Mouse (Mus musculus) forebrain, postnatal 0 days (tissue): ENCODE measurements at regions not wholly inside any gene's neighbourhood (a gene's known extent, or its start where the extent isn't known, plus 50 kb on each side); places are given as distances from the start of the nearest gene placed in this dataset.
"Not testable (repeated sequence)": the region's sequence is repeated elsewhere in the genome, so short reads cannot be mapped to it uniquely, and the experiment has no call there.

ENCODE experiments used
- ATAC-seq: fragments of 200-750 bp; cut with Nextera tagmentation; 2 replicates; pipeline ENCODE4 v1.8.0; 2017; ENCODE audit warnings: mild to moderate bottlenecking, moderate library complexity
- DNase-seq: peaks from one replicate; pipeline ENCODE4 v3.0.0-alpha.2; 2015
- H3K27ac ChIP-seq: fragments of 300-500 bp; sonication (generic); 2 replicates; pipeline ENCODE4 v1.5.1; 2014; ENCODE audit warnings: low read depth, mild to moderate bottlenecking, antibody characterized with exemption, low read length, moderate library complexity, mixed read lengths
- H3K27me3 ChIP-seq: fragments of 300-500 bp; sonication (generic); 2 replicates; pipeline ENCODE4 v1.6.1; 2014; ENCODE audit warnings: mild to moderate bottlenecking, low read length, mixed read lengths; ENCODE audit not compliant: insufficient read depth
- H3K36me3 ChIP-seq: fragments of 300-500 bp; sonication (generic); 2 replicates; pipeline ENCODE4 v1.6.1; 2014; ENCODE audit warnings: mild to moderate bottlenecking, moderate library complexity; ENCODE audit not compliant: insufficient read depth
- H3K4me1 ChIP-seq: fragments of 300-500 bp; sonication (generic); 2 replicates; pipeline ENCODE4 v1.6.1; 2014; ENCODE audit warnings: antibody characterized with exemption; ENCODE audit not compliant: insufficient read depth
- H3K4me2 ChIP-seq: fragments of 300-500 bp; sonication (generic); 2 replicates; pipeline ENCODE4 v1.6.1; 2014; ENCODE audit warnings: low read depth, mild to moderate bottlenecking, moderate library complexity
- H3K4me3 ChIP-seq: fragments of 300-500 bp; sonication (generic); 2 replicates; pipeline ENCODE4 v1.5.1; 2014; ENCODE audit warnings: low read depth, low read length, mixed read lengths
- H3K9ac ChIP-seq: fragments of 300-500 bp; sonication (generic); 2 replicates; pipeline ENCODE4 v1.6.1; 2014; ENCODE audit warnings: mild to moderate bottlenecking
- H3K9me3 ChIP-seq: fragments of 300-500 bp; sonication (generic); 2 replicates; pipeline ENCODE4 v1.6.1; 2016; ENCODE audit warnings: low read length
- CTCF ChIP-seq: sonication (generic); IDR thresholded peaks from 2 replicates; pipeline ENCODE4 v1.5.1; 2016; ENCODE audit warnings: antibody characterized with exemption, control low read depth, low read depth
- WGBS: fragments of 180-500 bp; shearing (Covaris S2); extraction: QIAGEN DNeasy Blood & Tissue Kit; methylation state at CpG from one replicate; pipeline ENCODE4 v1.1.7; 2014; 5-methylcytosine and 5-hydroxymethylcytosine counted together

DNA sequence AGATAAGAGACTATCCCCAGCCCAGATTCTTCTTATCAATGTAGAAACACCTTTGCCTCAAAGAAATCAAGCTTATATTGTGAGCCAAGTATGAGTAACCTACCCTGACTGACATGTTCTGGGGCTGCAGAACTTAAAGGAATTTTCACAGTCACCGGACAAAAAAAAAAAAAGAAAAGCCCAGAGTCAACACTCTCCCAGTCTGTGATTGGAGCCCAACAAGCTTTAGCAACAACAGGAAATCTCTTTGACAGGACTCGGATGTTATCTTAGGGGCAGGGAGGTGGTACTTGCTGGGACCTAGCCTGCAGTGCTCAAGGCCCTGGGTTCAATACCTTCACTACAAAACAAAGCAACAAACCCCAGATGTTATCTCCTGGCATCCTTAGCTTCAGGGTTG is 114.2 kb downstream of the Nectin1 start:
- Histone ChIP-seq H3K4me3 (no peak overlapping the region), H3K9ac (no peak overlapping the region), H3K36me3 (no peaks in the 10 kb centered on the region), H3K27ac (no peak overlapping the region), H3K4me2 (no peak overlapping the region), H3K27me3 (no peaks in the 10 kb centered on the region), H3K4me1 (no peaks in the 10 kb centered on the region), H3K9me3 (no peaks in the 10 kb centered on the region)
- 59% methylated on average over 2 of the region's 2 CpGs for WGBS
- no peak for DNase-seq
- ATAC-seq = no peak
- TF ChIP-seq CTCF = no peak

DNA sequence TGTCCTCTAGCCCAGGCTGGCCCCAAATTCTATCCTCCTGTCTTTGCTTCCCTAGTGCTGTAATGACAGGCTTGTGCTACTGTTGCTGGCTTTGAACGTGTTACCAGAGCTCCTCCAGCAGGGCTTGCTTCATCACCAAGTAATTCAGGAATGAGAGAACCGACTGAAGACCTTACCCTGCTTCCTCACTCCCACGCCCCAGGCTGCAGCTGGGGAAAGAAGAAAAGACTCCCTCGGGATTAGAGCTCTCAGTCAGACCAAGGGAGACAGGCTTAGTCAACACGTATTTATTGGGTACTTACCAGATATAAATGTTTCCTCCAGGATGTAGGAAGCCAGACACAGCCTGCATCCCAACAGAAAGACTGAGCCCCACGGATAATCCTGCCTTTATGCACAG is 115.0 kb downstream of the Nectin1 start:
- ATAC-seq (no peak), DNase-seq (no peak)
- WGBS = 37% methylated on average over 6 of the region's 6 CpGs
- H3K36me3 ChIP-seq = no peaks in the 10 kb centered on the region
- TF ChIP-seq CTCF = no peak
- H3K4me2 ChIP-seq = no peak overlapping the region
- H3K9me3 ChIP-seq = no peaks in the 10 kb centered on the region
- no peak overlapping the region for H3K4me3 ChIP-seq
- no peaks in the 10 kb centered on the region for H3K27me3 ChIP-seq
- no peak overlapping the region for H3K9ac ChIP-seq
- H3K27ac ChIP-seq = no peak overlapping the region
- H3K4me1 ChIP-seq = peaks cover 4% of the 10 kb centered on the region; the same call in 1 of the 2 replicates

DNA sequence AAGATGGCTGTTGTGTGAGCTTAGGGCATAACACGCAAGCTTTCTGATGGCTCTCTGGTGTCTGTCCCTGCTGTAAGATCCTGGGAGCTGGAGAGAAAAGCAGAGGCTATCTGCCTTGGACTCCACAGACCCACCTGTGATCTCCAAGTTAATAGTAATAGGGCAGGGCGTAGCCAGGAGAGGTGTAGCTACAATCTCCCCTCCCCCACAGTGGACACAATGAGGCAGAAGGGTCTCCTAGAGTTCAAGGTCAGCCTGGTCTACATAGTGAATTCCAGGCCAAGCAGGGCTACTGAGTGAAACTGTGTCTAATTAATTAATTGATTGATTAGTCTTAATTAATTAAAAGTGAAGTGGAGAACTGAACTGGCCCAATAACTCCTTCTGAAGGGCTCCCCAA is 116.5 kb downstream of the Nectin1 start:
- 95% methylated on average over 2 of the region's 2 CpGs for WGBS
- H3K9ac ChIP-seq = no peak overlapping the region
- H3K4me1 ChIP-seq = peaks cover 13% of the 10 kb centered on the region; the same call in 1 of the 2 replicates
- no peaks in the 10 kb centered on the region for H3K9me3 ChIP-seq
- no peaks in the 10 kb centered on the region for H3K36me3 ChIP-seq
- no peak for DNase-seq
- no peaks in the 10 kb centered on the region for H3K27me3 ChIP-seq
- no peak overlapping the region for H3K4me3 ChIP-seq
- H3K4me2 ChIP-seq = no peak overlapping the region
- no peak for TF ChIP-seq CTCF
- no peak for ATAC-seq
- H3K27ac ChIP-seq = no peak overlapping the region

DNA sequence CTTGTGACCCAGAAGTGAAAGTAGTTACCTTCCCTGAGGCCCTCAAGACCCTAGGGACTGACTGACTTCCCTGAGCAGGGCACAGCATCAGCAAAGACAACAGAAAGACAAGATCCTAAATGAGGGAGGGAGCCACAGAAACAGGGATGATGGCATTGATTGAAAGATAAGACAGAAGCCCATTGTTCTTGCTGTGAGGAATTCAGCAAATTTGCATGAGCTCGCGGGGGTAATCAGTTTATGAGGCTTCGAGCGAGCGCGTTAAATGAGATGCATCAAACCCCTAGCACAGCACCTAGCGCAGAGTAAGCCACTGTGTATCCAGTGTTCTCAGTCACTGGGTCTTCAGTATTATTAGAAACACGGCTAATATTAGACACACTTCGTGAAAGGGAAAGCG is 117.6 kb downstream of the Nectin1 start:
- Histone ChIP-seq H3K4me1 (peaks cover 13% of the 10 kb centered on the region; the same call in 1 of the 2 replicates), H3K36me3 (no peaks in the 10 kb centered on the region), H3K4me2 (no peak overlapping the region), H3K9me3 (no peaks in the 10 kb centered on the region), H3K9ac (no peak overlapping the region), H3K27me3 (no peaks in the 10 kb centered on the region), H3K4me3 (no peak overlapping the region), H3K27ac (peak overlapping the region; percentile 29; the same call in 1 of the 2 replicates)
- DNase-seq (peak; percentile 45), ATAC-seq (peak; percentile 50; the same call in 1 of the 2 replicates)
- 32% methylated on average over 10 of the region's 10 CpGs for WGBS
- TF ChIP-seq CTCF = no peak

DNA sequence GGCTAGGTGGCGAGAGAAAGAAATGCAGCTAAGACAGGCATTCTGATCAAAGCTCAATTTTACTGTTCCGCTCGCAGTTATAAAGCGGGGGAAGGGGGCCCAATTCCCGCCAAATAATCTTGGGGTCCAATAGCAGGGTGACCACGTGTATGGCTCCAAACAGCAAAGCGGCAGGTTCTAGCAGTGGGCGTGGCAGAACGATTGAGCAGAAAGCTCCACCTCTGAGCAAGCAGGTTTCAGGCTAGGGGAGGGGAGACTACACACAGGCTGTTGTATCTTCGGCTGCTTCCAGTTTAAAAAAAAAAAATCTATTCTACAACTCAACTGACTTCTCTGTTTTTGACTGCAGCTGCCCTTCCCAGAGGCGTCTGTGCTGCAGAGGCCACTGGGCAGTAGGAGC is 118.2 kb downstream of the Nectin1 start:
- not testable (repeated sequence) for H3K27ac ChIP-seq, H3K36me3 ChIP-seq, H3K27me3 ChIP-seq, ATAC-seq, H3K9me3 ChIP-seq, H3K4me3 ChIP-seq, DNase-seq, H3K4me2 ChIP-seq, H3K9ac ChIP-seq
- peaks cover 13% of the 10 kb centered on the region; the same call in 1 of the 2 replicates for H3K4me1 ChIP-seq
- 22% methylated on average over 11 of the region's 11 CpGs for WGBS

DNA sequence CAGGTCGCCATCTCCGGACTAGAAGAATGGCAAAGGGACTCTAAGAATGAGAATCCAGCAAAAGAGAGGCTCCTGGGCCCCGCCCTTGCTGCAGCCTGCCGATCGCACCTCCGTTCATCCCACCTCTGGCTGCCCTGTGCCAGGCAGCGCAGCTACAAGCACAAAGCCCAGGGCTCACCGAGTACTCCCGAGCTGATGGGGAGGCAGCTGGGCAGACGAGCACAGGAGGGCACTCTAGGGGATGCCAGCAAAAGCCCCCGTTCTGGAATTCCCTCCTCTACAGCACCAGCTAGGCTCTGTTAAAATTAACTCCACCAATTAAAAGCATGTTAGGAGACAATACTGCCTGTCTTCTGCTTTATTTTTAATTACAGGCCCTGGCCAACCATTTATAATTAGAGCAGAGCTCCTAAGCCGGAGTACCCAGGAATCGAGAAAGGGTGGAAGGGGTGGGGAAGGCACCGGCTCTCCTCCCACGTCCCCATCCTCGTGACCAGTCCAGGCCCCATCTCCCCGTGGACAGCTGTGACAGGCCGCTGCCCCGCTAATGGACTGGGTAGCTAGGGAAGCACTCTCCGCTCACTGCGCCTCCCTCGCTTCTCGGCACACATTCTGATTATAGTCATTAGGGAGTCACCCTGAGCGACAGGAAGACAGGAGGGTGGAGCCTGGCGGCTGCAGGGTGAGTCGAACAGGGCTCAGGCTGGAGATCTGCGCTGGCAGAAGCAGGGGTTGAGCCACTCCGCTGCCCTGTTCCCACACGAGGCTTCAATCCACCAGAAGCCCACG is 120.0 kb downstream of the Nectin1 start:
- H3K4me3 ChIP-seq = no peak overlapping the region
- H3K9me3 ChIP-seq = no peaks in the 10 kb centered on the region
- DNase-seq (peak; percentile 68), ATAC-seq (peak; percentile 92)
- WGBS = 3% methylated on average over 30 of the region's 30 CpGs
- peak overlapping the region; percentile 45 for H3K4me2 ChIP-seq
- H3K27ac ChIP-seq = peak overlapping the region; percentile 17
- TF ChIP-seq CTCF = no peak
- peak overlapping the region; percentile 38 for H3K9ac ChIP-seq
- H3K27me3 ChIP-seq = no peaks in the 10 kb centered on the region
- no peaks in the 10 kb centered on the region for H3K36me3 ChIP-seq
- peaks cover 13% of the 10 kb centered on the region; the same call in 1 of the 2 replicates for H3K4me1 ChIP-seq

DNA sequence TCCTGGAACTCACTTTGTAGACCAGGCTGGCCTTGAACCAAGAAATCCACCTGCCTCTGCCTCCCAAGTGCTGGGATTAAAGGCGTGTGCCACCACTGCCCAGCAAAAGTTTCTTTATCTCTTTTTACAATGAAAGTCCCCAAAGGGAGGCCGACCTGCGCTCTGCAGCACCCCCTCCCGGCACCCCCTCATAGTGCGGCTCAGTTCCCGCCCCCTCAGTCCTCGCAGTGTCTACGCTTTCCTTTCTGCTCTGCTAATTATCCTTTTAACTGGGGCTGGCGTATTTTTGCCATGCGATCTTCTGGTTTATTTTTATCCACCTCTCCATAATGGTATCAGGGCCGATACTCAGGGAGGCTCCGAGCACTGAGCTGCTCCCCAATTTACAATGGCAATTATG is 123.0 kb downstream of the Nectin1 start:
- WGBS = 49% methylated on average over 12 of the region's 12 CpGs
- DNase-seq = no peak

More for the DNA sequence above, 123.0 kb downstream of the Nectin1 start:
- Histone ChIP-seq H3K4me1 (peaks cover 13% of the 10 kb centered on the region; the same call in 1 of the 2 replicates), H3K27ac (no peak overlapping the region), H3K27me3 (no peaks in the 10 kb centered on the region), H3K9me3 (no peaks in the 10 kb centered on the region), H3K9ac (no peak overlapping the region), H3K4me3 (no peak overlapping the region), H3K4me2 (no peak overlapping the region), H3K36me3 (no peaks in the 10 kb centered on the region)
- no peak for ATAC-seq
- peak; percentile 11; the same call in 1 of the 2 replicates for TF ChIP-seq CTCF
